Mouse (Mus musculus): ENCODE measurements around the gene Mrpl42.

The Mrpl42 gene

DNA sequence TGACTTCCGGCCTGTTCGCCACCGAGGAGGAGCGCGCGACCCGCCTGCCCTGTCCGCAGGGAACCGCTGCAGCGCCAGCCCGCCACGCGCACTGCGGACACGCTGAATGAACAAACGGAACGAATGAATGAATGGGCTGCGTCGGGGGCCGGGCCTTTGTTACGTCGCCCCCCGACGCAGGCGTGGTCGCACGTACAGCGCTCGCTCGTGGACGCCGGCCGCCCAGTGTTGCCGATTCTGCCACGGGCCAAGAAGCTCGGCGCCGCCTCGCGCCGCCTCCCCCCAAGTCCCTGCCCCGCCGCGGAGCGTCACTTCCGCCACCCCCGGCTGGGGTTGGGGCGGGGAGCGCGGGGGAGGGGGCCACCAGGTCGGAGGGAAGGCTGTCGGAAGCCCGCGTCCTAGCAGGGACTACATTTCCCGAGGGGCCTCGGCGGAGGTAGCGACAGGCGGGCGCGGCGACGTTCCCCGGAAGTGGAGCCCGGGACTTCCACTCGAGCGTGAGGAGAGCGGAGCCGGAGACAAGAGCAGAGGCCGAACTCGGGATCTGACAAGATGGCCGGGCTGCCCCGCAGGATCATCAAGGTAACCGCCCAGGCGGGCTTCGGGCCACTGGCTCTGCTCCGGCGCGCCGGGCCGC, 13.0 kb upstream of the Mrpl42 start, which contains the start of gene Ube2n:
TSS of gene Ube2n (plus strand) at position 490 of the 637 bp plus-strand sequence.
- peak; percentile 98 for DNase-seq

DNA sequence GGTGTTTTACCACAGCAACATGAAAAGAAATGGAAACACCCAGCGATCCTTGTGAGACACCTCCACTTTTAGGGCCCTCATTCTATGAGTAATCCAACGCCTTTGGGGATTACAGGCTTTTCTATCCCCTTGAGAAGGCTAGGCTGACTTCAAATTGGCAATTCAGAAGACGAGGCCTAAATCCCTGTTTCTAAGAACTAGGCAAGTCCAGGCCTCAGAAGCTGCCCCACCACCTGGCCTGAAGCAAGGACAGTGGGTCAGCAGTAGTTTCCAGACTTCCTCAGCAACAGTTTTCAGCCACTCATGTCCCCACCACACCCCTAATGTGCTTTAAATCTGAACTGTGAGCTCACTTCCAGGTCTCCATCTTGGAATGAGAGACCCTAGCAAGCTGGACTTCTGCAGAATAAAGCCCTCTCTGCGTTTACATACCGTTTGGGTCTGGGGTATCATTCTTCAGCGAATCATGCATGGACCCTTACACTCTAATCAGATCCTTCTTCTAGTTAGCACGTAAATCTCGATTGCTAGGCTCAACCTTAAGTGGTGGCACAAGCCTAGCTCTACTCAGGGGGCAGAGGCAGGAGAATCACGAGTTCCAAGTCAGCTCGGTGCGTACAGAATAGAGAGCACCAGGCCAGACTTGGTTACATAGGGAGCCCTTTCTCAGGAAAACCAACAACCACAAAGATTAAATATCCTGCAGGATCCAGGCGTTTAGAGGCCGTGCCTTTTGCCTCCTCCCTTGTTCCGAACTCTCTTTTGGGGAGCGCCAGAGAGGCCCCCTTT, 12.2 kb upstream of the Mrpl42 start:
- DNase-seq = no peak

DNA sequence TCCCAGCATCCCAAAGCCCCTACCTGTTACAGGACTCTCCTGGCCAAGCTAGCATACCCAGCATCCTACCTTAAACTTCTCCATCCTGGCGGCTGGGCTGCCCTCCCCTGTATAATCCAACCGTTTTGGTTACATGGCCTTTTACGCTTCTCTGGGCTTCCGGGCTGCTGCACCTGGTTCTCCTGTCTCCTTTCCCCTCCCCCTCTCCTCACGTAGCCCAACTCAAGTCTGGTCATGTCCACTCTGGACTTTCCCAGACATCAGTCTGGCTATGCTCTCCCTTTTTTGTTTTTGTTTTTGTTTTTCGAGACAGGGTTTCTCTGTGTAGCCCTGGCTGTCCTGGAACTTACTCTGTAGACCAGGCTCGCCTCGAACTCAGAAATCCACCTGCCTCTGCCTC, 10.9 kb upstream of the Mrpl42 start:
- no peak for DNase-seq

DNA sequence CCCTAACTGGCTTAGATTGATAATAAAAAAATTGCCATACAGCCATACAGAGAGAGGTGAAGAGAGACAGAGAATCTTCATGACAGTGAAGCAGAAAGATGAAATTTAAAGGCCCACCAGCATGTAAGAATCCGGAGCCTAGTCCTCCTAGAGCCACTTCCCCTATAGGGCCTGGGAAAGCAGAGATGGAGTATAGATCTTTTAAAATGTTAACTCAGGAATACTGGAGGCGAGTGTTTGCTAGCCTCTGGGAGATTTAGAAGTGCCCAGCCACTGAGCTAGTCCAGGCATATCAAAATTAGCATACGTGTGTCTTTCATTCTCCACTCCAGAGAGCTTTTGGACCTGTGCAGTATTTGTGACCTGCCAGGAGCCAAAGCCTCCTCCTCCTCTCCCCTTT, 7.5 kb upstream of the Mrpl42 start:
- no peak for DNase-seq

DNA sequence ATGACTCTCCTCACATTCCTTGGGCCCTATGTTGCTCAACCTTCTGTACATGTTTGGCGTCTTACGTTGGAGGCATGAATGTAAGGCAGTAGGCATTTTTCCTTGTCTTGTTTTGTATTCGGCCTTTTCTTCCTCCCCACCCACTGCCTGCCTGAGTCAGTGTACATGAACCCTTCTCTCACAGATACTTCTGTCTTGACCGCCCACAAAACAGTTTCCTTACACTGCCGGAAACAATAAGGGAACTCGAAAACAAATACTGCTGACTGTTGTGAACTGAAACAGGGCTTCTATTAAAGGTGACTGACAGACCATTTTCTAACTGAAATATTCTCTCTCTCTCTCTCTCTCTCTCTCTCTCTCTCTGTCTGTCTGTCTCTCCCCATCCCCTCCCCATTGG, 7.1 kb upstream of the Mrpl42 start:
- no peak for DNase-seq

DNA sequence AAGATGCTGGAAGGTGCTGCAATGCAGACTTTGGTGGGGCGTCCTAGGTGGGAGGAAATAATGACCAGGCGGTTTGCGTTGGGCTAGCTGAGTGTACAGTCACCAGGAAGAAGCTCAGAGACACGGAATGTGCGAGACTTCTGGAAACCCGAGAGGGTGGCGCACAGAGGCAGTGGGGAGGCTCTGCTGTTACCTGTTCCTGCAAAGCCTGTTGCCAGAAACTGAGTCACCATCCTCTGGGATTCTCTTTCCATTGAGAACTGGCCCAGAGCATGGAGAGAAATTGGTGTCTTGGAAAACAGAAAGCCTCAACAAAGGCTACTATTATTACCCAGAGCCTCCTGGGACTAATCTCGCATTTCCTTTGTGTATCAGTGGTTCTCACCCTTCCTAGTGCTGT, 6.4 kb upstream of the Mrpl42 start:
- DNase-seq = no peak

DNA sequence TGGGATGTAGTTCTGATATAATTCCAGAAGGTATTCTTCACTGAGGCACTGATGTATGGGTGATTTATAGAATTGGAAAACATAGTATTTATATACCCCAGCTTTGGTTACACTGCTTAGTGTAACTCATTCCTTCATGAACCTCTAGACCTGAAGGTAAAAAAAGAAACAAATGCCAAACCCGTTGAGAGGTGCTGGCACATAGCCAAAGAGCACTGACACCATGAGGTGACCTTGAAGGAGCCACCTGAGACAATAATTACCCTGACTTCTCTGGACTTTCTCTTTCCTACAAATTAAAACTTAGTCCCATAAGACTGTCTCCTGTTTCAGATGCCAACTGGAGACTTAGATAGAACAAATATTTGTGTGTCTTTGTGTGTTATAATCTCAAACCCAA, 2.6 kb upstream of the Mrpl42 start:
- DNase-seq = no peak

DNA sequence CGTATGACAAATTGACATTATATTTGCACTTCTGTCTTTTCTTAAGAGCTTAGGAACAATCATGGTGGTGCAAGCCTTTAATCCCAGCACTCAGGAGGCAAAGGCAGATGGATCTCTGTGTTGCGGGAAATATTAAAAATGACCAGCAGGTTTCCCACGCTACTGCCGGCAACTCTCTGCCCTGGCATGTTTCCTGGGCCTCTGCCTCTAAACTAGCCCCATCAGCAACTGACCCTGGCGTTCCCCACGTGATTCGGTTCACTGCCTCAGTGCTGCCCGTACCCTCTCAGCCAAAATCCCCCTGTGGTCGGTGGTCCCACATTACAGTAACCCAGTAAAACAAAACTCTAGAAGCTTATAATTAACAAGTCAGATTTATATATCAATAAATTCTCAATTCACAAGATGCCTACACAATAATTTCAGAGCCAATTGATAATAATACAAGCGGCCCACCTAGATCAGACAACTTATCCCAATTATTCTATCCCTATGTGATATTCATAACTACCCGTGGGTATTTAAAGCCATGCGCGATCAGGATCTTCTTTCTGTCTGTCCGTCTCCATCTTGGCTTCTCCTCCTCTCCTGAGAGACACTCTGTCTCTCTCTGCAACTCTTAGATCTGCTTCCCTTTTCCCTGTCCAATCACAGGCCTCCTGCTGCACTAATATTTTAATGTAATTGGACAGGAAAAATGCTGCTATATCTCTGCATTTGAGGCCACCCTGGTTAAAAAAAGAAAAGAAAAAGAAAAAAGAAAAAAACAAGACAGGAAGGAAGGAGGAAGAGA, 1.9 kb upstream of the Mrpl42 start:
- no peak for DNase-seq

DNA sequence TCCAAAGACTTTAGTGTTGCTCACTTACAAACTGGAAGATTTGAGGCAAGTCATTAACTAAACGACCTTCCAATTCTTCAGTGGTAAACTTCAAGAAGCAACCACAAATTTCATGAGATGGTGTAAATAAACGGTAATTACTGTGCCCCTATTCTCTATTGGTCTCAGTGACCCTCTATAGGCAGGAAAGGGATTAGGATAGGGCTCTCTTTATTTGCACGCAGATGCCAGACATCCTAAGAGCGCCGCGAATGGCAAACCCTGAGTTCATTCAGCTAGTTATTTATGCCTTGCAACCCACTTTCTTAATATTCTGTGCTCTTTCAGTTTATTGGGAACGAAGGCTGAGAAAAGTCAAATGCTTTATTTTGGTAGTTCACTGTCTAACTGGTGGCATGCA, 707 bp downstream of the Mrpl42 start:
- no peak for DNase-seq

DNA sequence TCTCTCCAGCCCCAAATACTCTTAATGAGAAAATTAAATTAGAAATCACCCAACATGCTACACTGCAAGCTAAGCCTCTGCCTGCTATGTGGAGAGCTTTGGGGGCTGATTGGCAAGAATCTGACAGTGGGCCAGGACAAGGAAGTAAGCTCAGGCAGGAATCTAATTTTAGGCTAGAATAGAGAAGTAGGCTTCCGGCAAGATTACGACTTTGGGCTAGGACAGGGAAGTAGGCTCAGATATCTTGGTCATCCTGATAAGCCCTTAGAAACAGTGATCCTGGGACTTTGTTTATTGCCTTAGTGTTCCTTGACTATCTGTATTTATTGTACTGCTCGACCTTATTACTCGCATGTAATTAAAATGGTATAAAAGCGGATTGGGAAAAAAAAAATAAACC, 7.5 kb downstream of the Mrpl42 start:
- no peak for DNase-seq

DNA sequence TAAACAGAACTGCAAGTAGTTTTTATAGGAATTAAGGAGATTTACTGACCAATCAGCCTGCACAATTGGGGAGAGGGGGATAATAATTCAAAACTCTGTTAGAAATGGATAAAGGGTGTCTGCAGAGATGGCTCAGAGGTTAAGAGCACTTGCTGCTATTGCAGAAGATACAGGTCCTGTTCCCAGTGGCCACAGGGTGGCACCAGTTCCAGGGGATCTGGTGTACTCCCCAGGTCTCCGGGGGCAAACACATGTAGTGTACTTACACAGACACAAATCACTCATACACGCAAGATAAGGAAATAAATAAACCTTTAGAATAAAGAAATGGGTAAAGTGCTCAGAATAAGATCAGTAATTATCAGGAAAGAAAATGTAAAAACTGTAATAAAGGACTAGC, 12.1 kb downstream of the Mrpl42 start:
- DNase-seq = no peak

DNA sequence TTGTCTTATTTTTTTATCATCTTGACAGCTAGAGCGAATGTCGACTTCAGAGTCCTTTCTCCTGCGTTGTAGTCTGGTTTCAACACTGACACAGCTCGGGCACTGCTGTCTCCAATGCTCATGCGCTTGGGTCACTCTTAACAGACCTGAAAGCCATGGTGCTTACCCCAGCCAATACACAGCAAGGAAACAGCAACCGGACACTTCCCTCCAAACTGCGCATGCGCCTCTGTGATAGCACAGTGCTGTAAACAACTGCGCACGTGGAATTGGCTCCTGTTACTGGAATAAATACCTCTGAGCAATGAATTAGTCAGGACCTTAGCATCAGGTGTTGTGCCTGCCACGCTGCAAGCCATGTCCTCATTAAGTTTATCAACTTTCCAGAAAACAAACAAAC, 24.2 kb downstream of the Mrpl42 start:
- no peak for DNase-seq

DNA sequence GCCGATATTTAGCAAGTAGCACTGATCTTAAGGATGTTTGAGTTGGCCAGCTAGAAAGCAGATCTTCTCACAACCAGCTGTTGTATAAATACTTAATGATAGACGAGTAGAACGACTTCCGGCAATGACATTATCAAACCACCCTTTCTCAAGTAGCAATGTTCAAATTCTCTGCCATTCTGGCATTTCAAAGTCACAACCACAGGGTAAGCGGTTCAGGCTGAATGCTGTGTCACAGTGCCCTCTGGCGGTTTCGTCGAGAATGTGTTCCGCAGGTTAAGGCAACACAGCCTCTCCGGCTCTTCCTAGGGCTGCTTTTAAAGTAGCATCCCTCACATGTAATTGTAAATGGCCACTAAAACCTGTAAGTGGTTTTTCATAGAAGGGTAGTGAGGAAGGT, 25.8 kb downstream of the Mrpl42 start:
- peak; percentile 57 for DNase-seq

DNA sequence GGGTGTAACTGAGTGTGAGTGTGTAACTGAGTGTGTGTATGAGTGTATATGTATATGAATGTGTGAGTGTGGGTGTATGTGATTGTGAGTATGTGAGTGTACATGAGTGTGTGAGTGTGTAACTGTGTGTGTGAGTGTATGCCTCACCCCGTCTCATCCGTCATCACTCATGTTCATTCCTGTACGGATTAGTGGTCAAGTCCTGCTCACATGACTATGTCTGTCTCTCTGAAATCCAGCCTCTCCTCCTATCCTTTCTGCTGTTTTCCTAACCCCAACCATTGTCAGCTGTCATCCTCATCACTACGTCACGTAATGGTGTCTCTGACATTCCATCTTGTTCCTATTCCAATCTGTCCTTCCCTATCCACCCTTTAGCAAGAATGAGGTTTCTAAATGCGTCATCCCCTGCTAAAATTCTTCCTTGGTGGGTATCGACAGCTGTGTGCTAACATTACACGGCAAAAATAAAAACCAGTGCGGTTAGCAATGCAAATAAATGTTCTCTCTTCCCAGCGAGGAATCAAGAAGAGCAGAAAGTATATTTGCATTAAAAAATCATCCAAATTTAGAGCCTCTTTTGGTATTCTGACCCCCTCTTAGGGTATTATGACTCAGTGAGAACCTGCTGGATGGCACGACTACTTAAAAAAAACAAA, 29.7 kb downstream of the Mrpl42 start:
- DNase-seq = peak; percentile 25

DNA sequence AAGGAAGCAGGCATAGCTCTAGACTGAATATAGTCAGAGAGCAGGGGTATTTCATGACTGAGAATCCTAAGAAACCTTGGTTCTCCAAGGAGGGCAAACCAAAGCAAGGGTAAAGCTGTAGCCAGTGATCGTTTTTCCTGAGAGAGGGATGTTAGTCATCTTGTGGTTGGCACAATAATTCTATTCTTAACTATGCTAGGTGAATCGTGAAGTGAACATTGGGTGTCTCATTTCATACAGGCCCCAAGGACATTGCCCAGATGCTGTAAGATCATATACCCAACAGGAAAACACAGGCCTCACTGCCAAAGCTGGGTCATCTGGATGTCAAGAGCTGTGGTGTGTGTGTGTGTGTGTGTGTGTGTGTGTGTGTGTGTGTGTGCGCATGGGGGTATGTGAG, 30.6 kb downstream of the Mrpl42 start:
- DNase-seq = no peak

DNA sequence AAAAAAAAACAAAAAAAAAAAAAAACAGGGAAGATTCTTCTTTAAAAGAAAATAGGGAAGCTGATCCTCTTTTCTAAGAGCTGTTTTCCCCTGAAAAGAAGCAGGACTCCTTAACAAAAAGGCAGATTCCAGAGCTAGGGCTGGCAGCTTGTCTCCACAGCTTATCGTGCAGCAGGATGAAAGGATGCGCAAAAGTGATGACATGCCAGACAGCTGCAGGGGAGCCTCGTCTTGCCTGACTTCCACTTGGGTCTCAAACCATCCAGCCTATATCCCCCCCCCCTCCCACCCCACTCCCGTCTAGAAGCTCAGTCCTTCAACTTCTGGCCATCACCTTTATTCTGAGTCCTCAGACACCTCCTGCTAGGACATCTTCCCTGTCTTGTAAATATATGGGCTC, 32.8 kb downstream of the Mrpl42 start:
- no peak for DNase-seq

DNA sequence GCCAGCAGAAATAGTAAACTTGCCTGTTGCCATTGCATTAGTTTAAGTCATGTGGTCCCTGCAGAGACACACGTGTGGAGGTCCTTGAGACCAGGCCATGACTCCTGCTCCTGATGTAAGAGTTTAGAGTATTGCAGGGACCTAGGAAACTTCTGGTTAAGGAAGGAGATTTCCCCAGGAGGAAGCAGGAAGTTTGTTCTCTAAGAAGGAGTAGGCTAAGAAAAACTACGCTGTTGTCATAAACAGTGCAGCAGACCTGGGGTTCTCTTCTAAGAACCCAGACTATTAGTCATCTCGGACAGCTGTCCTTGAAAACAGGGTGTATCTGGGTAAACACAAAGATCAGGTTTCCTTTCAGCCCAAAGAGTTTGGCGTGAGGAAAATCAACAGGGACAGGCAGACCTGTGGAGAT, 36.2 kb downstream of the Mrpl42 start:
- no peak for DNase-seq

DNA sequence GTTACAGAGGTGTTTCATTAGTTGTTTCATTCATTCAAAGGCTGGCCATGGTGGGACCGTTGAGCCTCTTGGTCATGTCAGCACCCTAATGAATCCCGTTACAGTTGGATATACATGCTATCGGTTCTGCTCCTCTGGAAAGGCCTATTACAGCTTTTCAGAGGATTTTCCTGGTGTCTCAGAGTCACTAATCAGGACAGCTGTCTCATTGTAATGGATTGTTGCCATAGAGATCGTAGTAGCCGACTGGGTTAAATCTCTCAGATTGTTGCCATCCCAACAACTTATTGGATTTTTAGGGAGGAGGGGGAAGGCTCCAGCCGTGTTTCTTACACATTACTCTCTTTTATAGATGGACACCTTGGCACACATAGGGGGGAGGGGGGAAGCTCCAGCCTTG, 37.2 kb downstream of the Mrpl42 start:
- DNase-seq = no peak

DNA sequence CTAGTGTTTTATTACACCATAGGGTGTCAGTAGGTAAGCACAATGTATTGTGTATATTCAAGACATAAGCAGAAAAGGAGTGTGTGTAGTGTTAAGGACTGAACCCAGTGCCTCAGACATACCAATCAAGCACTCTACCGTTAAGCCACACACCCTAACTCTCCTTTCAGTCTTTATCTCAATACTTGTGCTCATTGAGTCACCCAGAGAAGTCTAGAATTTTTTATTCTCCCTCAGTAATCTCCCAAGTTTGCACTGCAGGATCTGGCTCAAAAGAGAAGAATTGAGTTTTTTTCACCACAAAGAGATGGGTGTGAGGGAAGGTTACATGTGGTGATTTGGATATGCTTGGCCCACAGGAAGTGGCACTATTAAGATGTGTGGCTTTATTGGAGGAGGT, 39.5 kb downstream of the Mrpl42 start:
- no peak for DNase-seq

DNA sequence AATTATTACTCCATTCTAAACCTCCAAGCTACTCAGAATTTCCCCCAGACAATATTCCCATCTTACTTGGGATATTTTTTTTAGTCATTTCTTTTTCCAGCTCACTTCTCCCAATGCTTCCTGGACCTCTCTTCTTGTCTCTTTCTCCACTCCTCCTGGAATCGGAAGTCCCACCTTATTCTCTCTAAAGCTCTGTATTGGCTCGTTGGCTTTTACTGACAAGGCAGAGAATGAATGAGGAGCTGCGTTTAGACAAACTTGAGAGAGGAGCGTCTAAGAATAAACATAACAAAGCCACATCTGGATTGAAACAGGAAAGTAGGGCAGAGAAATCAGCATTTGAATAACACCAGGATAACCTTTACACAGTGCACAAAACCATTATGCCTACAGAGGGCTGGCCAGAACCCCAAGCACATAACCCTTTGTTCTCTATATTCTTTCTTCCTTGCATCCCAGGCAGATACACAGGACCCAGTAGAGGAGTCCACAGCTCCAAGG, 40.6 kb downstream of the Mrpl42 start:
- DNase-seq = no peak

DNA sequence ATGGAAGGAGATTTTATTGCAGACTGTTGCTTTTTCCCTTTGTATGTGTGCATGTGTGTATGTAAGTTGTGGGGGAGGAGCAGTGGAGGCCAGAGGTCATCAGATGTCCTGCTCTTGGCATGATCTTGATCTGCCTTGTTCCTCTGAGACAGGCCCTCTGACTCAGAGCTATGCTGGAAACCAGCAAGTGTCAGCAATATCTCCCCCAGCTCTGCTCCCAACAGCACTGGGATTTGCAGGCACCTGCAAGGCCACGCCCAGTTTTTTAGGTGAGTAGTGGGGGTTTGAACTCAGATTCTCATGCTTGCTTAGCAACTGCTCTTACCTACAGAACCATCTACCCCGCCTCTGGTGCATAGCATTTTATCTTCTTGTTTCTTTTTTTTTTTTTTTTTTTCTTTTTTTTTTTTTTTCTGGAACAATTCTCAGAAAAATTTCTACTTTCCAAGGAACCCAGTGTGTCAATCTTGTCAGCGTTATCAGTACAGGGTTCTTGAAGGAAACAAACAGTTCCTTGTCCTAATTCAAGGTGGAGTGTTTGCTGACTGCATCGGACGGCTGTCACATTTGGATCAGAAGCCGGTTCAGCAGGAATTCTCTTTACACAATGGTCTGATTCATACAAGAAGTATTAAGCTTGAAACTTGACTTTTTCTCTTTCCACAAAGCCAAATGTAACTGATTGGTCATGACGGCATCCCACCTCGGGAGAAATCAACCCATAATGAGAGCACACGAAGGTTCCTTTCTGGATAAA, 43.5 kb downstream of the Mrpl42 start:
- DNase-seq = no peak

DNA sequence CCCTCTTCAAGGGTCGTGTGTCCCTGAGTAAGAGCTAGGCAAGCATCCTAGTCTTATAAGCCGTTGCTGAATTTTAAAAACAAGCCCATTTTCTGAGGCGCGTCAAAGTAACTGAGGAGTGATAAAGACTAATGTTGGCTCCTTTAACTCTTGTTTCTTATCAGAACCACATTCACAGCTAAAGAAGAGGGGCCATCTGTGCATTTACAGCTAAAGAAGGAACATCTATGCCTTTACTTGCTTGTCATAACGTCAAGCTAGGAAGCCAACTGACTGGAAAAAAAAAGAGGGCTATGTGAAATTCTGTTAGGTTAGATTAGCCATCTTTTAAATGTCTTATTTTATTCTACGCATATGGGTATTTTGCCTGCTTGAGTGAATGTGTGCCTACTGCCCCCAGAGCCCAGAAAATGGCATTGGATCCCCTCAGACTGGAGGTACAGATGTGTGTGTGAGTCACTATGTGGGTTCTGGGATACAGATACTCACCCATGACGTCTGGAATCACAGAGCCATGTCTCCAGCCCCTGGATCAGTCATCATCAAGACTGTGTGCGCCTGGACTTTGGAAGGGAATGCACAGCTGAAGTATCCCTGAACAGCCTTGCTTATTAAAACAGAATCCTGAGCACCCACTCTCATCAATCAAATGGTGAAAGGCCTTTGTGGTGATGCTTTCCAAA, 44.2 kb downstream of the Mrpl42 start:
- peak; percentile 12 for DNase-seq

Measured in layer of hippocampus, adult 9-11 months (tissue).